ENCODE assay signal across 11 mouse cellular contexts in the genomic region with DNA sequence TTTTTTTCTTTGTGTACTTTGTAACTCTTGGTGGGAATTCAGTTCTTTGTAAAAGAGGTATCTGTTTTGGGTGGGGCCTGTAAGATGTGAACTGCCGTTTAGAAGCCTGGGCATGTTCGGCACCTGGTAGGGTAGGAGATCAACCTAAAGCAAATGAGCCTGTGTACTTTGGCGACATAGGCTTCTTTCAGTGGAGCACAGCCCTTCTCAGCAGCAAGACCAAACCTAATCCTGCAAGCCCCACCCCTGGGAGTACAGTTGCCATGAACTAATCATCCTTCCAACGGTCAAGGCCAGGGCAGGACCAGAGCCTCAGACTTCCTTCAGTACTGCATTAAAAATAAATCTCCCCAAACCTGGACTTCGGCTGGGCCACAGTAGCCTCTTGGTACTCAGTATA.
DNase-seq lines count a peak whose midpoint lies in the region; ATAC-seq lines count a peak whose summit lies in the region.
"Had no signal": no experiment of that assay in that cellular context is flagged by ENCODE, and none has a peak within 500 bp of the region (broad histone marks: within the 10 kb centered on the region; RNA-seq: fewer than 3 reads in every experiment).

No protein-coding gene starts in this region.

- intact Hi-C loops in left cerebral cortex, postnatal 4 days (cut with DNase I) = no loop called here

- no peak for DNase-seq in heart, adult 9 months (ENCODE audit: low spot score in 2 of 2)
- DNase-seq in ZHBTc4 (ENCODE audit: low read depth, low spot score) = peak; percentile 27
- no peak for DNase-seq in embryo, embryonic 11 days
- no peak for DNase-seq in left cerebral cortex, postnatal 4 days
- no peak for DNase-seq in right cerebral cortex, postnatal 14 days
- DNase-seq: cerebellum, adult 11 months; forebrain, postnatal 0 days had no signal

- no peaks in the 10 kb centered on the region for H3K27me3 ChIP-seq in heart, embryonic 12.5 days (replicated peaks)
- H3K27me3 ChIP-seq in heart, embryonic 13.5 days (replicated peaks) = no peaks in the 10 kb centered on the region
- H3K27me3 ChIP-seq in megakaryocyte, embryonic 14.5 days (replicated peaks) = no peaks in the 10 kb centered on the region
- H3K27me3 ChIP-seq: midbrain, embryonic 15.5 days had no signal

- peaks cover 83% of the 10 kb centered on the region for H3K4me1 ChIP-seq in heart, embryonic 12.5 days (replicated peaks)
- peaks cover 84% of the 10 kb centered on the region for H3K4me1 ChIP-seq in heart, embryonic 13.5 days
- H3K4me1 ChIP-seq in megakaryocyte, embryonic 14.5 days = peaks cover 100% of the 10 kb centered on the region
- H3K4me1 ChIP-seq: midbrain, embryonic 15.5 days had no signal

- no peaks in the 10 kb centered on the region for H3K9me3 ChIP-seq in heart, embryonic 12.5 days (replicated peaks)
- no peaks in the 10 kb centered on the region for H3K9me3 ChIP-seq in heart, embryonic 13.5 days
- no peaks in the 10 kb centered on the region for H3K9me3 ChIP-seq in megakaryocyte, embryonic 14.5 days
- H3K9me3 ChIP-seq: midbrain, embryonic 15.5 days had no signal

- no peak overlapping the region for H3K9ac ChIP-seq in heart, embryonic 12.5 days
- 0 out of 2 replicates have a peak overlapping the region, but pooled peaks have one; percentile 16 for H3K9ac ChIP-seq in heart, embryonic 13.5 days
- H3K9ac ChIP-seq: forebrain, postnatal 0 days; midbrain, embryonic 15.5 days had no signal

- 0 out of 2 replicates have a peak, but pooled peaks have one; percentile 22 for ATAC-seq in heart, embryonic 12.5 days (ENCODE audit: insufficient number of reproducible peaks, low FRiP score)
- no peak for ATAC-seq in heart, embryonic 13.5 days (ENCODE audit: extremely low read depth, insufficient number of reproducible peaks, low FRiP score, low TSS enrichment)
- ATAC-seq: forebrain, postnatal 0 days; midbrain, embryonic 15.5 days had no signal

- no peak overlapping the region for H3K4me3 ChIP-seq in heart, embryonic 12.5 days
- H3K4me3 ChIP-seq in heart, embryonic 13.5 days = no peak overlapping the region
- H3K4me3 ChIP-seq in megakaryocyte, embryonic 14.5 days (replicated peaks) = peak overlapping the region; percentile 64
- H3K4me3 ChIP-seq: midbrain, embryonic 15.5 days had no signal

- H3K27ac ChIP-seq in heart, embryonic 12.5 days (ENCODE audit: poor library complexity, severe bottlenecking) = peak overlapping the region; percentile 65
- peak overlapping the region; percentile 74 for H3K27ac ChIP-seq in heart, embryonic 13.5 days (replicated peaks)
- H3K27ac ChIP-seq: midbrain, embryonic 15.5 days had no signal

- H3K36me3 ChIP-seq in heart, embryonic 12.5 days = no peaks in the 10 kb centered on the region
- no peaks in the 10 kb centered on the region for H3K36me3 ChIP-seq in heart, embryonic 13.5 days
- H3K36me3 ChIP-seq in megakaryocyte, embryonic 14.5 days (replicated peaks; ENCODE audit: low read length) = peaks cover 46% of the 10 kb centered on the region
- H3K36me3 ChIP-seq: midbrain, embryonic 15.5 days had no signal

- 34% methylated on average over 5 of the region's 5 CpGs for whole genome bisulfite sequencing in heart, embryonic 12.5 days
- 35% methylated on average over 5 of the region's 5 CpGs for WGBS in heart, embryonic 13.5 days

- no peak overlapping the region for H3K4me2 ChIP-seq in heart, embryonic 12.5 days
- H3K4me2 ChIP-seq in heart, embryonic 13.5 days = peak overlapping the region; percentile 38; the same call in 1 of the 2 replicates
- H3K4me2 ChIP-seq: midbrain, embryonic 15.5 days had no signal
